Mouse (Mus musculus) spleen, postnatal 36 days (tissue): ENCODE data around the gene Cfap58.
A peak's percentile ranks its signal among the peaks of the same experiment; 100 is the strongest.

Experiments
- DNase-seq, 2 experiments: peaks; one replicate each; pipeline ENCODE4 v3.0.0; 2022; ENCODE audit warnings: low spot score in 2 of 2, mixed read lengths in 1 of 2

Gene Cfap58

DNA sequence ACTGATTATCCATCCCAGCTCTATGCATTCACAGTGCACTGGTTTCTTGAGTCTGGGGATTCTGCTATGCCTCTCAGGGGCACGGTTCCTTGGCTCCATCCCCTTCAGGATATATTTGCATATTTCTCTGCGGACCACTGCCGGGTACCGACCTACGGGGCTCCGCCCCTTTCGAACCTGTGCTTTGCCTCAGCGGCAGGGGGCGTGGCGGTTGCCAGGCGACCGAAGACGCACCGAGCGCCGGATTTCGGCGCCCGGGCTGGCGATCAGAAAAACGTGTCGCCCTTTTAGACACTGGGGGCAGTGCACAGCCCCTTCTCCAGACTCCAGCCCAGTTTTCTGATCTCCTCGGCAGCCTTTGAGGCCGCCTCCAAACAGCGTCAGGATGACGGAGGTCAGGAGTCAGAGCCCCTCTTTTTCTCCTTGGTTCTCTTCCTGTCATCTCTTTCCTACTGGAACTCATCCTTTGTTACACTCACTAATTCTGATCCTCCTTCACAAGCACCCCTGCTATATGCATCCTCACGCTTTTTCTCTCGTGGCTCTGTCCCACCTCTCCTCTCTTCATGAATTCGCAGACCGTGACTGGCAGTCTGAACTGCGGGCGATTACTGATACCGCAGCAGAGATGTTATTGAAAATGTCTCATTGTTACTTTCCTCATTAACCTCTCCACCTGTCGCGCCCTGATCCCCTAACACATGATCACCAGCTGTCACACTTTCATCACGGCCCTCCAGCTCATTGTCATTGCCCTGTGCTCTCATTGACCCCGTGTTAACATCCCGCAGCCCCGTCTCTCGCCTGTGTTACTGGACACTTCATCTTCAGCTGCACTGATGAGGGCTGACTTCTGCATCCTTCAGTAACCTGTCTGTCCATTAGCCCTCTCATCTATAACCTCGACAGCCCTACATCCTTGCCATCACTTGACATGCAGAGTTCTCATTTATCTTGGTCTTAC is at the start of gene Cfap58:
Gene Cfap58, plus strand, starts transcription at position 233 of the 964 bp plus-strand sequence.
- DNase-seq = peak; percentile 74 to 75

DNA sequence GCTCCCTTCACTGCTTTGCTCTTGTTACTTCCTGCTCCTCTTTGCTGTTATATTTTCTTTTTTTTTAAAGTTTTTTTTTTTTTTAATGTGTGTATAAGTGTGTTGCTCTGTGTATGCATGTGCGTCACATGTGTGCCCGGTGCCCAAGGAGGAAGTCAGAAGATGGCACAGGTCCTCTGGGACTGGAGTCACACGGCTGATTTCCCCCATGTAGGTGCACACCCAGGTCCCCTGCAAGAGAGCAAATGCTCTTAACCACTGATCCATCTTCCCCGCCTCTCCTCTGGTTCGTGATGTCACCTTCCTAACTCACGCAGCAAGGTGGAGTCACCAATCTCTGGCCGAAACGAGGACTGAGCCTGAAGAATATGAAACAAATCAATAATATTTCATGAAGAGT is 49.4 kb upstream of the Cfap58 start:
- peak; percentile 86 to 87 for DNase-seq

DNA sequence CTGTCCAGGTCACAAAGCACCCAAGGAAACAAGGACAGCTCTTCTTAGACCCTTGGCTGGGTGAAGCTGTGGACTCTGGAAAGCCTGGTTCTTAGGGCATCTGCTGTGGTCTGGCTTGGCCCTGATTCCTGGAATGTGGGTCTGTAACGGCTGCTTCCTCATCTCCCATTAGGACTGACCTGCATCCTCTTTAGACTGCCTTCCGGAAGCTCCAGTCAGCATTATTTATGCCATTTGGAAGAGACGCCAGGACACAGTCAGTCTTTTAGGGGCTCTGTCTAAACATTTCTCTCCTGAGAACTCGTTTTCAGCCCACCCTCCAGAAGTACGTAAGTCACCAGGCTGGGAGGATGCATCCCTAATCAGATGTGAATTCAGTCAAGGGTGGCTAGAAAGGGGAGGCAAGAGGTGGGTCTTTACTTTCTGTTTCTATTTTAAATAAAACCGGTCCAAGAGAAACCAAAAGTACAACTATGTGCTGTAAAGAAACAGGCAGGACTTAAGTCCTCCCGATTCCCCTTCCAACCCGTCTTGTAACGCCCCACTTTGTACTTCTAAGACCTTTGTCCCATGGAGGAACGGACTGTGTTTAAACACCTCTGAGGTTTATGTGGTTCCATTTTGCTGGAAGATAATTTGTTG is 46.9 kb upstream of the Cfap58 start:
- peak in 1 of 2 experiments; percentile 26 for DNase-seq

DNA sequence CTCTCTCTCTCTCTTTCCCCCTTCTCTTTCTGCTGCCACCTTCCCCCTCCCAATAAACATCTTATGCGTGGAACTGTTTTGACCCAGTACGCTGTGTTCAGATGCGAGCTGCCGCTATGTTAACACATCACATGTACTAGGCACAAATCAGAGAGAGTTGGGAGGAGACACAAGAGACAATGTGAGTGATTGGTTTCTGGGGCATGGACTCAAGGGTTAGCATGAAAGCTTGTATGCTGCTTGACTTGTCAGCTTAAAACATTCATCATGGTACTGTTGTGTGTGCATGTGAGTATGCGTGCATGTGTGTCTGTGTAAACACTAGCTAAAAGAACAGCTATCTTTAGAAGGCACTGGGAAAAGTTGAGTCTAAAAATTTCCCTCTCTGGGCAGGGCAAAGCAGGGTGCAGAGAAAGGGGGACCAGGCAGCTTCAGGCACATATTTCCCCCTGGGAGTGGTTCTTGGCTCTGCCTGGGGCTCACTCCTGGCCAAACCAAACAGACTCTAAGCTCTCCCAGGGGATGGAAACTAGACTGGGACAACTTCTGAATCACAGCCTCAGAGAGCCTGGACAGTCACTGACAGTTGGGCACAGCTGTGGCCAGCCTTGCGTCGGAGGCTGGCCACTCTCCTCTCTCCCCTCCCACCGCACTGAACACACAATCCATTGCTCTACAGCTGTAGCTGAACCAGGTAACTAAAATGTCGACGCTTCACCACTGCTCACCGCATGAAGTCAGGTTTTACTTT is 45.7 kb upstream of the Cfap58 start:
- no peak for DNase-seq

- DNase-seq = no peak
Measured at GRCm38 (mm10) chr19:47893092-47893491, 44.4 kb upstream of the Cfap58 start.

GRCm38 (mm10) chr19:47898472-47899079 is 38.9 kb upstream of the Cfap58 start:
- DNase-seq = no peak

GRCm38 (mm10) chr19:47900012-47900411 is 37.5 kb upstream of the Cfap58 start:
- no peak for DNase-seq

DNA sequence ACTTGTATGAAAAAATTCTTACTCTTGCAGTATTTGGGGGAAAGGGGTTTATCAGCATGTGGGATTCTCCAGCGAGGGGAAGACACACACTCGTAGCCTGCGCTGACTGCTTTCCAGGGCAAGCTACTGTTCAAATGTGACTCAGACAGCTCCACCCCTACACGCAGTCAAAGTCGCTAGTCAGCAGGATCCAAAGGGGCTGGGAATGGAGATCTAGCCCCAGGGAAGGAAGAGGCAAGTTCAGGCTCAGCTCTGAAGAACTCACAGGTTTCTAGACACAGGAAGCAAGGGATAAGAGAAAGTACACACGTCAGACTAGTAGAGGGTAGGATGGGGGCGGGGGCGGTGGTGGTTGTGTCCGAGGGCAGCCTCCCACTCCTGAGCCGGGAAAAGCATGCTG is 36.9 kb upstream of the Cfap58 start:
- no peak for DNase-seq

- DNase-seq = no peak
Measured at GRCm38 (mm10) chr19:47902316-47903201, 34.9 kb upstream of the Cfap58 start.

- no peak for DNase-seq
Measured at GRCm38 (mm10) chr19:47903679-47904078, 33.8 kb upstream of the Cfap58 start.

GRCm38 (mm10) chr19:47905081-47905480 is 32.4 kb upstream of the Cfap58 start:
- no peak for DNase-seq

DNA sequence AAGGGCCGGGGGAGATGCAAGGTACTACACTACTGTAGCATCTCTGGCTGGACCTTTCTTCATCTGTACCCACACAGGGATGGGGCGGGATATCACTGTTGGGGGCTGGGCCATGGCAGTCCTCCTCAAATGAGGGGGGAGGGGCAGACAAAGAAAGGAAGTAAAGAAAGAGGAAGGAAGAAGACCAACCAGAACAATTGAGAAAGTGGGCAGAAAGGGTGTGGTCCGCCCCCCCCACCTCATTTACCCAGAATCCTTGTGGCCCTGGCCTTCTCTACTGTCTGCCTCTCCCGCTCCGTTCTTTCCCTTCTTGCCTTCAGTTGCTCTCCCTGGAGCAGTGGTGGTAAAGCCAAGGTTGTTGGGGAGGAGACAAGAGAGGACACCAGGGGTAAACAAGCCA is 31.9 kb upstream of the Cfap58 start:
- DNase-seq = peak; percentile 54 to 75

- no peak for DNase-seq
Measured at GRCm38 (mm10) chr19:47907596-47907995, 29.9 kb upstream of the Cfap58 start.

DNA sequence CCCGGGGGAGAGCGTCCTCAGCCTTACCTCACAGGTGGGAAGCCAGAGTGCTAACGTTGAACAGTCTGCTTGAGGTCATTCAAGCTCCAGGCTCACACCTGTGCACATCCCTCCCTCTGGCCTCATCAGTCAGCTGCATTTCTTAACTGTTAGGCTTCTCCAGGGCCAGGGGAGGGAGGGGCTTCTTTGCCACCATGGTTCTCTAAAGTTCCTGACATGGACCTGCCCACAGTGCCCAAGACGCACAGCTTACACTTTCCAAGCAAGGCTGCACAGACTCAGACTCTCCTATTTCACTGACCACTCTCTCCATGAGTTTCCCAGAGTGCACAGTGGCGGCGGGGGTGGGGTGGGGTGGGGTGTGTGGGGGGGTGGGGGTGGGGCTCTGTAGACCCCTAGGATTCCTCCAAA is 28.5 kb upstream of the Cfap58 start:
- DNase-seq = no peak

- DNase-seq = peak; percentile 33 to 36
Measured at GRCm38 (mm10) chr19:47909387-47910116, 27.9 kb upstream of the Cfap58 start.

DNA sequence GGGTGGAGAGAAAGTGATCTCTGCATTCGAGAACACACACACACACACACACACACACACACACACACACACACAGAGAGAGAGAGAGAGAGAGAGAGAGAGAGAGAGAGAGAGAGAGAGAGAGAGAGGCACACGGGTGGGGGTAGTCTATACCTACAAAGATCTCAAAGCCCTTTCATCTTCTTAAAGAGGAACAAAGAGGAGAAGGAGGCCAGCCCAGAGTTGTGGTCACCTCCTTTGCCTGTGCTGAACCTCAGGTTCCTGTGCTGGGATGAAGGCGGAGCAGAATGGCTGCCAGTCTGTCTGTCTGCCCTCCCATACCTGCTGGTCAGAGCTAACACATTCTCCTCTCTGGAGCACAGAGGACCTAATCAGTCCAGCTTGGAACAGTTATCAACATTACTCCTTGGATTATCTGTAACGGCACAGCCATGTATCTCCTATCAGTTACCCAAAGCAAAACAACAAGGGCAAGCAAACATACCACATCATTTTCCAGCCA is 27.3 kb upstream of the Cfap58 start:
- DNase-seq = peak; percentile 51 to 59

- no peak for DNase-seq
Measured at GRCm38 (mm10) chr19:47910751-47911150, 26.7 kb upstream of the Cfap58 start.

DNA sequence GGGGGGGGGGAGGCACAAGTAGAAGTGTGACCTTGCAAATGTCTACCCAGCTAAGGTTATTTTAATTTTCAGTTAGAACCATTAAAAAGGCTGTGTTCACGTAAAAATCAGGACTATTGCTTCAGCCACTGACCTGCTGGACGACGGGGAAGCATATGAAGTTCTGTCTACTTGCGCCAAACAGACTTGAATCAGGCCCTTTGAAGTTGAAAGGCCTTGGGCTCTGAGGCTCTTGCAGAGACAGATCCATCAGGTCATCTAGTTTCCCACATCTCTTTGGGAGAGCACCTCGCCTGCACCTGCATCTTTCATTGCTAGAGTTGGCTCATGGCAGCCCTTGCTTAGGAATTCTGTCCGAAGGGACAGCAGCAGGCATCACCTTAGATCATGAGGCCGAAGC is 24.1 kb upstream of the Cfap58 start:
- DNase-seq = no peak

GRCm38 (mm10) chr19:47914191-47914590 is 23.3 kb upstream of the Cfap58 start:
- no peak for DNase-seq

GRCm38 (mm10) chr19:47915251-47915650 is 22.2 kb upstream of the Cfap58 start:
- peak; percentile 24 to 39 for DNase-seq
